Mouse (Mus musculus): ENCODE data around the gene Gbp7. TPM values are rescaled to one million over a fixed set of nuclear protein-coding genes. Genes with fewer than 3 reads are reported as not detected.

Gene Gbp7
- polyA plus RNA-seq (2015; fragmentation: Nextera tagmentation; extraction: Ambion mirVana) = 5.9 and 7.8 TPM in 2 replicates

- H3K4me1 ChIP-seq (replicated peaks; ENCODE audit: control insufficient read depth, insufficient read depth, low read length) = 0 out of 2 replicates have a peak, but pooled peaks cover 4% of the 10 kb centered on the region
- no peak within 1 kb of the TSS for H3K27ac ChIP-seq (ENCODE audit: low read length)
- peak; percentile 87 for ATAC-seq (ENCODE audit: low read depth)
- no peaks in the 10 kb centered on the region for H3K36me3 ChIP-seq (ENCODE audit: control insufficient read depth, insufficient read depth, low read length)
- H3K27me3 ChIP-seq (ENCODE audit: control insufficient read depth, insufficient read depth, low read depth, low read length) = no peaks in the 10 kb centered on the region
- WGBS = under 1% methylated on average over 30 of the region's 30 CpGs
- H3K4me3 ChIP-seq (ENCODE audit: low read length) = peak within 1 kb of the TSS; percentile 65
- no peaks in the 10 kb centered on the region for H3K9me3 ChIP-seq (ENCODE audit: control insufficient read depth, low read length)
- H3K9ac ChIP-seq (ENCODE audit: low read length) = peak within 1 kb of the TSS; percentile 66
- peak within 1 kb of the TSS; percentile 84 for H3K4me2 ChIP-seq (ENCODE audit: low read depth, low read length)
Measured at GRCm38 (mm10) chr3:142530087-142530953, at the start of gene Gbp7. TSS of gene Gbp7 (plus strand) at chr3:142530342.

GRCm38 (mm10) chr3:142490465-142490864 is 39.7 kb upstream of the Gbp7 start:
- Histone ChIP-seq H3K27me3 (ENCODE audit: control insufficient read depth, insufficient read depth, low read depth, low read length) (peaks cover 9% of the 10 kb centered on the region; the same call in 1 of the 2 replicates), H3K27ac (ENCODE audit: low read length) (no peak overlapping the region), H3K9ac (ENCODE audit: low read length) (no peak overlapping the region), H3K36me3 (ENCODE audit: control insufficient read depth, insufficient read depth, low read length) (no peaks in the 10 kb centered on the region), H3K9me3 (ENCODE audit: control insufficient read depth, low read length) (no peaks in the 10 kb centered on the region), H3K4me3 (ENCODE audit: low read length) (no peak overlapping the region), H3K4me1 (replicated peaks; ENCODE audit: control insufficient read depth, insufficient read depth, low read length) (peaks cover 5% of the 10 kb centered on the region; the same call in 1 of the 2 replicates), H3K4me2 (ENCODE audit: low read depth, low read length) (no peak overlapping the region)
- 81% methylated on average over 1 of the region's 1 CpGs for WGBS
- ATAC-seq (ENCODE audit: low read depth) = no peak

- Histone ChIP-seq H3K4me3 (ENCODE audit: low read length) (no peak within 1 kb of the TSS), H3K9me3 (ENCODE audit: control insufficient read depth, low read length) (no peaks in the 10 kb centered on the region), H3K4me1 (replicated peaks; ENCODE audit: control insufficient read depth, insufficient read depth, low read length) (peaks cover 9% of the 10 kb centered on the region), H3K27me3 (ENCODE audit: control insufficient read depth, insufficient read depth, low read depth, low read length) (peaks cover 17% of the 10 kb centered on the region; the same call in 1 of the 2 replicates), H3K27ac (ENCODE audit: low read length) (no peak within 1 kb of the TSS), H3K36me3 (ENCODE audit: control insufficient read depth, insufficient read depth, low read length) (no peaks in the 10 kb centered on the region), H3K9ac (ENCODE audit: low read length) (no peak within 1 kb of the TSS), H3K4me2 (ENCODE audit: low read depth, low read length) (no peak within 1 kb of the TSS)
- 22% methylated on average over 6 of the region's 6 CpGs for WGBS
- ATAC-seq (ENCODE audit: low read depth) = peak; percentile 90
Measured at GRCm38 (mm10) chr3:142493536-142494061, 36.5 kb upstream of the Gbp7 start, which contains the start of gene Gbp5. TSS of gene Gbp5 (plus strand) at chr3:142493978.

- 90% methylated on average over 5 of the region's 5 CpGs for WGBS
- ATAC-seq (ENCODE audit: low read depth) = no peak
Measured at GRCm38 (mm10) chr3:142495146-142495655, 34.9 kb upstream of the Gbp7 start.

GRCm38 (mm10) chr3:142496113-142497101 is 33.7 kb upstream of the Gbp7 start:
- ATAC-seq (ENCODE audit: low read depth) = no peak

More at GRCm38 (mm10) chr3:142495146-142495655, 34.9 kb upstream of the Gbp7 start:
- no peak overlapping the region for H3K9ac ChIP-seq (ENCODE audit: low read length)
- H3K9me3 ChIP-seq (ENCODE audit: control insufficient read depth, low read length) = no peaks in the 10 kb centered on the region
- no peak overlapping the region for H3K27ac ChIP-seq (ENCODE audit: low read length)
- H3K4me1 ChIP-seq (replicated peaks; ENCODE audit: control insufficient read depth, insufficient read depth, low read length) = peaks cover 9% of the 10 kb centered on the region
- no peak overlapping the region for H3K4me2 ChIP-seq (ENCODE audit: low read depth, low read length)
- H3K4me3 ChIP-seq (ENCODE audit: low read length) = no peak overlapping the region
- H3K27me3 ChIP-seq (ENCODE audit: control insufficient read depth, insufficient read depth, low read depth, low read length) = peaks cover 15% of the 10 kb centered on the region; the same call in 1 of the 2 replicates
- H3K36me3 ChIP-seq (ENCODE audit: control insufficient read depth, insufficient read depth, low read length) = no peaks in the 10 kb centered on the region

GRCm38 (mm10) chr3:142497123-142497841 is 32.9 kb upstream of the Gbp7 start:
- 34% methylated on average over 15 of the region's 15 CpGs for WGBS
- H3K27ac ChIP-seq (ENCODE audit: low read length) = no peak overlapping the region; the same call in 1 of the 2 replicates
- H3K9ac ChIP-seq (ENCODE audit: low read length) = peak overlapping the region; percentile 13; the same call in 1 of the 2 replicates
- H3K27me3 ChIP-seq (ENCODE audit: control insufficient read depth, insufficient read depth, low read depth, low read length) = peaks cover 8% of the 10 kb centered on the region
- H3K9me3 ChIP-seq (ENCODE audit: control insufficient read depth, low read length) = no peaks in the 10 kb centered on the region
- H3K36me3 ChIP-seq (ENCODE audit: control insufficient read depth, insufficient read depth, low read length) = no peaks in the 10 kb centered on the region
- peak overlapping the region; percentile 49 for H3K4me2 ChIP-seq (ENCODE audit: low read depth, low read length)
- peak overlapping the region; percentile 31 for H3K4me3 ChIP-seq (ENCODE audit: low read length)
- ATAC-seq (ENCODE audit: low read depth) = no peak
- peaks cover 9% of the 10 kb centered on the region for H3K4me1 ChIP-seq (replicated peaks; ENCODE audit: control insufficient read depth, insufficient read depth, low read length)

More at GRCm38 (mm10) chr3:142496113-142497101, 33.7 kb upstream of the Gbp7 start:
- peak overlapping the region; percentile 2; the same call in 1 of the 2 replicates for H3K27ac ChIP-seq (ENCODE audit: low read length)
- H3K9me3 ChIP-seq (ENCODE audit: control insufficient read depth, low read length) = no peaks in the 10 kb centered on the region
- H3K36me3 ChIP-seq (ENCODE audit: control insufficient read depth, insufficient read depth, low read length) = no peaks in the 10 kb centered on the region
- peaks cover 9% of the 10 kb centered on the region for H3K4me1 ChIP-seq (replicated peaks; ENCODE audit: control insufficient read depth, insufficient read depth, low read length)
- peak overlapping the region; percentile 49 for H3K4me2 ChIP-seq (ENCODE audit: low read depth, low read length)
- 0 out of 2 replicates have a peak overlapping the region, but pooled peaks have one; percentile 13 for H3K9ac ChIP-seq (ENCODE audit: low read length)
- H3K27me3 ChIP-seq (ENCODE audit: control insufficient read depth, insufficient read depth, low read depth, low read length) = peaks cover 8% of the 10 kb centered on the region
- 34% methylated on average over 14 of the region's 14 CpGs for WGBS
- peak overlapping the region; percentile 31 for H3K4me3 ChIP-seq (ENCODE audit: low read length)

GRCm38 (mm10) chr3:142498941-142499340 is 31.2 kb upstream of the Gbp7 start:
- Histone ChIP-seq H3K4me1 (replicated peaks; ENCODE audit: control insufficient read depth, insufficient read depth, low read length) (peaks cover 9% of the 10 kb centered on the region), H3K27ac (ENCODE audit: low read length) (no peak overlapping the region), H3K27me3 (ENCODE audit: control insufficient read depth, insufficient read depth, low read depth, low read length) (peaks cover 8% of the 10 kb centered on the region), H3K4me3 (ENCODE audit: low read length) (no peak overlapping the region), H3K36me3 (ENCODE audit: control insufficient read depth, insufficient read depth, low read length) (no peaks in the 10 kb centered on the region), H3K9ac (ENCODE audit: low read length) (no peak overlapping the region), H3K4me2 (ENCODE audit: low read depth, low read length) (no peak overlapping the region), H3K9me3 (ENCODE audit: control insufficient read depth, low read length) (no peaks in the 10 kb centered on the region)
- 79% methylated on average over 5 of the region's 5 CpGs for WGBS
- ATAC-seq (ENCODE audit: low read depth) = no peak

GRCm38 (mm10) chr3:142528116-142528515 is 2.0 kb upstream of the Gbp7 start:
- no peaks in the 10 kb centered on the region for H3K9me3 ChIP-seq (ENCODE audit: control insufficient read depth, low read length)
- H3K27ac ChIP-seq (ENCODE audit: low read length) = no peak overlapping the region
- 78% methylated on average over 3 of the region's 3 CpGs for WGBS
- H3K4me1 ChIP-seq (replicated peaks; ENCODE audit: control insufficient read depth, insufficient read depth, low read length) = 0 out of 2 replicates have a peak, but pooled peaks cover 4% of the 10 kb centered on the region
- no peak overlapping the region for H3K4me3 ChIP-seq (ENCODE audit: low read length)
- H3K4me2 ChIP-seq (ENCODE audit: low read depth, low read length) = no peak overlapping the region
- H3K9ac ChIP-seq (ENCODE audit: low read length) = no peak overlapping the region
- ATAC-seq (ENCODE audit: low read depth) = no peak
- H3K27me3 ChIP-seq (ENCODE audit: control insufficient read depth, insufficient read depth, low read depth, low read length) = no peaks in the 10 kb centered on the region
- no peaks in the 10 kb centered on the region for H3K36me3 ChIP-seq (ENCODE audit: control insufficient read depth, insufficient read depth, low read length)
